Mouse (Mus musculus) kidney, adult 18-20 months (tissue): Measurements from ENCODE around the gene Tacc2.
A peak's percentile ranks its signal among the peaks of the same experiment; 100 is the strongest.

Experiments
- DNase-seq: peaks from one replicate; pipeline ENCODE4 v3.0.0; 2021

Gene Tacc2

DNA sequence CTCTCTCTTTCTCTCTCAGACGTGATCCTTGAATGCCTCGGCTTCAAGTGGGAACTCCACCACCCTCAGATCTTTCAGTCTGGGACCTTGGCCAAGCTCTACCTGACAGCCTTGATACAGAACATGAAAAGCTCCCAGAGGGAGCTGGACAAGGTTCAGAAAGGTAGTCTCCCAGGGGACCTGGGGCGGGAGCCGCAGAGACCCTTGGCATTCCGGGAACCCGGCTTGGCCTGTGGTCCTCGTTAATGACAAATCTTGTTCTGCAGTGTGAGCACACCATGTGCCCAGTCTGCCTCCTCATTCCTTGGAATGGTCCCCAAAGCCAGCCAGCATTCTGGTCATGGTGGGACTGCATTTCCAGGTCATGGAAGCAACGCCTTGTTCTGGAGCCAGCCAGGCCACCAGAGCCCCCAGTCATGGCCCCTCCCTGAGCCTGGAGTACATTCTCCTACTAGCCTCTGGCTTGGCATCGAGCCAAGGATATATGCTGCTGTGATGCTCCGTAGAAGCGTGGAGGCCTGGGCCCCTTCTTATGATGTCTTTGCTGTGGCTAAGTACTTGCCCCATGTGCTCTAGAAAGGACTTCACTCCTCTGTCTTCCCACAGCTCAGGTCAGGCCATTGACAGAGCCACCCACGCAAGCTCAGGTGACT is 208.8 kb downstream of the Tacc2 start:
- peak; percentile 82 for DNase-seq

DNA sequence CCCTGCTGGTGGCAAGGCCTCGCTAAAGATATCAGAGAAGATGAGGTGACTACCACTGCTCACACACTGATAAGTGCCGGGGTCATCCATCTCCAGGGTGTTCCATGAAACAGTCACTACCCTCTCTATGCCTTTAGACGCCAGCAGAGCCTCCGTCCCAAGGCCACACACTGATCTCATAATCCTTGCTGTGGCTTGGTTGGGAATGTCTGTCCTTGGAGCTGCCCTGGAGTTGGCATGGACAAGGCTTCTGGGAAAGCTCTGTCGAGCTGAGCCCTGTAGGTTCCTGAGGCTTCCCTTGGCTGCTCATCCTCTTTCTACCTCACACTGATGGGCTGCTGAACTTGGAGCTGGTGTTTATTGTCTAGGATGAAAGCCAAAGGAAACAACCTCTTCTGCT is 209.5 kb downstream of the Tacc2 start:
- peak; percentile 19 for DNase-seq

DNA sequence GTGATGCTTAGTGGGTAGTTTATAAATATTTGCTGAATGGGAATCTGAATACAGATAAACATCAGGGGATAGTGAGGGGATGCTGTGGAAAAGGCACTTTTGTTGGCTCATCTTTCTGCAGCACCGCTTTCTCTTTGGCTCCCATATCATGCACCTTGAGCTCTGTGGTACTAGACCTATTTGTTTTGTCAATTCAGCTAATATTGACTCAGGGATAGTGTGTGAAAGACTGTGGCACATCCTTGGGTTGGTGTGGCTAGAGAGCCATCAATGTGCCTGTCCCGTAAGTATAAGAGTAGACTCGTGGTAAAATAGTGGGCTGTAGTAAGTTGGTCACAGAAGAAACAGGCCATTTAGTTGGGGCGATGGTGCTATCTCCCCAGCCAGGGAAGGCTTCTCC is 210.3 kb downstream of the Tacc2 start:
- no peak for DNase-seq

DNA sequence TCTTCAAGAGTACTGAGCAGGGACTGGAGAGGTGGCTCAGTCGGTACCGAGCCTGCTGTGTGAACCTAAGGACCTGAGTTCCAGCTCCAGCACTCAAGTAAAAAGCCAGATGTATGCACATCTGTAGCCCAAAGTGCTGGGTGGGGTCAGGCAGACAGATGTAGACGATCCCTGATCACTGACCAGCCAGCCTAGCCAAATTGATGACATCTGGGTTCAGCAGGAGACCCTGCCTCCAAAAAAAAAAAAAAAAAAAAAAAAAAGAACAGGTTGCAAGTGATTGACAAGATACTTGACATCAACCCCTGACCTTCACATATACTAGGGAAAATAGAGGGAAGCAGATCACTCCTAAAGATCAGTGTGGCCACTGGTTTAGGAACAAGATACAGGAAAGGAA is 211.7 kb downstream of the Tacc2 start:
- no peak for DNase-seq

DNA sequence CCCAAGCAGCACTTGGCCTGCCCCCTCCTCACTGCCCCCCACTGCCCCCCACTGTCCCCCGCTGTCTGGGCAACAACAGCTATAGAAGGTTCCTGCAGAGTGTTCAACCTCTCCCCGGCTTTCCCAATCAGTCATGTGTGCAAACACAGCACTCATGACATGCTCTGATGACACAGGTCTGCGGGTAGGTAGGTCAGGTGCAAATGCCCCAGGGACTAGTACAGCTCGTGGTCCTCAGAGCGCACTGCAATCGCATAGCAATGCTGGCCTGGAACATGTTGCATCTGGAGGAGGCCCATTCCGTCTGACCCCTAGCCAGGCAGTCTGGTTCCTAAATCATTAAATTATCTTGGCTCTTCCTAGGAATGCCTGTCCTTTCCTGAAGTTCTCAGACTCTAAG is 212.2 kb downstream of the Tacc2 start:
- DNase-seq, result no peak

DNA sequence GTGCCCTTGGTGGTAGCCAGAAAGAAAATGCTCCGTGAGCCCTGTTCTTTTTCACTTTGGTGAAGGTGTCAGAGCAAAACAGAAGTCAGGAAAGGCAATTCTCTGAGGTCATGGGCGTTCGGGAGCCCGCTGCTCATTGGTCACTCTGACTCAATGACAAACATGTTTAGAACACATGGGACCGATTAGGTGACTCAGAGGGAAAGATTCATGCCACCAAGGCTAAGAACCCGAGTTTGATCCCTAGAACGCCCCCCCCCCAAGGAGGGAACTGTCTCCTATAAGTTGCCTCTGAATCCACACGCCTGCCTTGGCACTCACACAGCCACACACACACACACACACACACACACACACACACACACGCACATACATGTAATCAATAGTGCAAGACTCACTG is 216.4 kb downstream of the Tacc2 start:
- DNase-seq, result no peak

DNA sequence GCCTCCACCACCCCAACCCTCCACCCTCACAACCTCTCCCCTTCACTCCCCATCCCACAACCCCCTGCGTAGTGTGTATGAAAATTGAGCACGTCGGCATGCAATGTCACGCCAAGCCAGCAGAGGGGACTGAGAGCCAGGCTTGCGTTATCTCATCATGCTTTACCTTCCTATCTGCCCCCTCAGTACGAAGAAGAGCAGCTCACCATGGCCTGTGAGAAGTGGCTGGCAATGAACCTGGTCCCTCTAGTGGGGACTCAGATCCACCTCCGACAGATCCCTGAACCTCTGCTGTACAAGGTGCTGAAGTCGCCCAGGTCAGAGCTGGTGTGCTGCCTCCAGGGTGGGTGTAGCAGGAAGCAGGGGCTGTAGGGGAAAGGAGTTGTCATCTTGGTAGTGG is 219.5 kb downstream of the Tacc2 start:
- DNase-seq, result no peak

DNA sequence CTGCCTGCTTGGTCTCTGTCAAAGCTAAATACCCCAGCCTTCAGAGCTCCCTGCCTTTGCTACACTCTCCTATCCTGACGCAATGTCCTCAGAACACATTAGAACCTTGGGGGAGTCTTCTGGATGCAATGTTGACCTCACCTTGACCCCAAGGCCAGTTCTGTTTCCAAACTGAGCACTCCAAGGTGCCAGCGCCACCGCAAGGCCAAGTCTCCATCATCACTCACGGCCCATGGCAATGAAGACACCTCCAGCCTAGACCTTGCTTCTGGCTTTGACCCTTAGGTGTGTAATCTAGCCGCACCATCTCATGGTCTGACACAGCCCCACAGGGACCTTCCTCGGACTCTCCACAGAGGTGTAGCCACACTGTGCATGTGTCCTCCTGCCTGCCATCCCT is 220.3 kb downstream of the Tacc2 start:
- no peak for DNase-seq

DNA sequence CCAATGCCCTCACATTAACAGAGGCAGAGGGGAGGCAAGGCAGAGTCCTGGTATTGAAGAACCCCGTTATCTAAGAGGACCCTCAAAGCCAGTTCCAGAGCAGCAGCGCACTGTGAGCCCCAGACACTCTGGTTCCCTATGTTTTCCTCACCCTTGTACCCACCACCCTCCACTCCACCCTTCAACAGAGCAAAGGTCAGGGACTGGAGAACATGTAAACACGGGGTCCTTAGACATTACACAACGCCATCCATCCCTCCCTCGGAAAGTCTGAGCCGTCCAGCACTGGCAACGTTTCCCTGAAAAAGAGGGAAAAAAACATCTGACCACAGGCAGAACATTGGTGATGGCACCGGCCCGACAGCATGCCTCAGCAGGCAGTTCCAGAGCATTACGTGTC is 222.2 kb downstream of the Tacc2 start:
- peak; percentile 24 for DNase-seq

DNA sequence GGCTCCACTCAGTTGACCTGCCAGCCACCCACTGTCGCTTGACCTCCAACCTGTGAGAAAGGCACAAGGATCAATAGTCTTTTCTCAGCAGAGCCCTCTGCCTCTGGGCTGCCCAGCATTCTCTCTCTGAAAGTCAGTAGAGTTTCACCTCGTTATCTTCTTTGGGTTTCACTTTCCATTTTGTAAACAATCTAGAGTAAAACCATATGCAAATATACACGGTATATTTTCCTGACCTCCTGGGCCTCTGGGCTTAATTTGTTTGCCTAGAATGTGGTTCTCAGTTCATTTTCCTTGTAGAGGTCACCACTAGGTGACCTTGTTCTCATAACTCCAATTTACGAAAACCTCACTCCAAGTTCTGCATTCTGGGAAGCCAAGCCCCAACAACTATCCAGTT is 223.4 kb downstream of the Tacc2 start:
- no peak for DNase-seq

DNA sequence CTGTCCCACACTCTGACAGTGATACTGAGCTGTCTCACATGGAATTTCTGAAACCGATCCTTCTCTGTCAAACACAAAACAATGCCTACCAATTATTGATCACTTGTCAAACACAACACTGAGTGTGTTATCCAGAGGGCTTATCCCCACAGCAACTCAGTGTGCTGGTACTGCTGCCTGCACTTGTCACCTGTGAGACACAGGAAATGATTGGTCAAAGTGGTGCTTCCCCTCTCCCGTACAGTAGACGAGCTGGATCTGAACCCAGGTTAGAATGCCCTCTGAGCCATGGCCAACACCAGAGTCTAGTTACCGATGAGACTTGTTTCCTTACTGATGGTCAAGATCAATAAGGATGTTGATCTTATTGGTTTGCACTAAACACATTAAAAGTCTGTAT is 224.6 kb downstream of the Tacc2 start:
- no peak for DNase-seq

DNA sequence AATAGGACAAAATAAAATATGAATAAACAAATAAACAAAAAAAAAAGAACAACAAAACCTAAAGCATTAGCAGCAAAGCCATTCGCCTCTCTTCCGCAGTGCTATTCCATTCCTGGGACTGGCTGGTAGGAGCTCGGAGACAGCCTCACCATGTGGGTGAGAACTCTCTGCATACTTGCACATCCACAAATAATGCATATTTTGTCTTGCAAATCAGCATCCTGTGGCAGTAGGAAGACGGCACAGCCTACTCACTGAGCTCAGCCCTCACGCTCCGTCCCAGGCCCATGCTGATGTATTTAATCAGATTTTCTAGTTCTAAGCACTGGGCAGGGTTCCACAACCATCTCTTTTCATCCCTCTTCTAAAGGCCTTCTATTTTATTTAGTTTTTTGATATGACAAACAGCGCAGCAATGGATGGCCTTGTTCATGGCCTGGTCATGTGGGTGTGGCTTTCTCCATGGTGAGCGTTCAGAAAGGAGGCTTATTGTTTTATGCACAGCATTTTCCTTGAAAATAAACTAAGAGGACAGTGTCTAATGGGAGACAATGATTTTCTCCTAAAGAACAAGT is 226.1 kb downstream of the Tacc2 start:
- DNase-seq, result no peak

DNA sequence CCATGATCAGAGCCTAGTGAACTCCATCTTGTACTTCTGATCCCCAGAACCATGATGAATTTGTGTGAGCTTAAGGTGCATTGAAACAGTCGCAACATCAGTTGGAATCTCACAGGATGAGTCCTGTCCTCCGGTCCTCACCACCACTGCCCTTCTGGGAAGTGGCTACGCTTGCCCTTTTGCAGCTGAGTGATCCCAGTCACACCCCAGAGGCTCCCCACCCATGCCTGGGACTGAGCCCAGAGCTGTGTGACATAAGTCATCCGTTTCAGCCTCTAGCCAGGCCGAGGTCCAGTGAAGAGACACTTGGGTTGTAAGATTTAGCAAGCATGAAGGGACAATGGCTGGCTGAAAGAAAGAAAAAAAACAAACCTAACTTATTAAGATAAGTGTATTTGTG is 227.8 kb downstream of the Tacc2 start:
- peak; percentile 45 for DNase-seq

DNA sequence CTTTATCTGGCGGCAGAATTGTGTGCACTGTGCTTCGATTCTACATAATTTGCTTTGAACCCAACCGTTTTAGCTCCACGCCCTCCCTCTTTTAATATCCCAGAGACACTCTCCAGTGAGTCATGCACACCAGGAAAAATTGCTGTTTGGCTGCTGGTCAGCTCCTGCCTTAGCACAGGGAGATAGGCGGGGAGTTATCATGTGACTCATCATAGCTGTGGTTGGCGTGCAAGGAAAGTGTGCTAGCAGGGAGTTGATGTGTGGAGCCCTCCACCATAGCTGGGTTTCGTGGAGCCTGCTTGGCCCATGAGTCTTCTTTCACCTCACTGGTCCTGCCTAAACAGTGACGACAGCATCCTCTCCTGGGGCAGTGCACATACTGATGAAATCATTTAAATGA is 230.5 kb downstream of the Tacc2 start:
- DNase-seq, result no peak

DNA sequence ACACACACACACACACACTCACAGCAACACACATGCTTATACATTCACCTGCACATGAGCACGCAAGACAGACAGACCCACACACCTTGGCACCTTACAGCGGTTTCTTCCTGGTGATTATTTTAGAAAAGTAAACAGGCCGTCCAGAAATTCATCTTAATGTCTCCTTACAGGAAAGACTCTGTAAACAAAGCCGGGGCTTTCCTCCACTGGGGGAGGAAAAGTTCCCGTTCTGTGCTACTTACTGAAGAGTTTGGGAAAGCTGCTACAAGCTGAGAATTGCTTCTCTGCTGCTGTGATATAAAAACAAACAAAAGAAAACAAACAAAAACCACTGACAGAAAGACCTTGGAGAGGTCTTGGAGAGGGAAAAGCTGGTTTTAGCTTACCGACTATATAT is 231.5 kb downstream of the Tacc2 start:
- DNase-seq, result no peak

DNA sequence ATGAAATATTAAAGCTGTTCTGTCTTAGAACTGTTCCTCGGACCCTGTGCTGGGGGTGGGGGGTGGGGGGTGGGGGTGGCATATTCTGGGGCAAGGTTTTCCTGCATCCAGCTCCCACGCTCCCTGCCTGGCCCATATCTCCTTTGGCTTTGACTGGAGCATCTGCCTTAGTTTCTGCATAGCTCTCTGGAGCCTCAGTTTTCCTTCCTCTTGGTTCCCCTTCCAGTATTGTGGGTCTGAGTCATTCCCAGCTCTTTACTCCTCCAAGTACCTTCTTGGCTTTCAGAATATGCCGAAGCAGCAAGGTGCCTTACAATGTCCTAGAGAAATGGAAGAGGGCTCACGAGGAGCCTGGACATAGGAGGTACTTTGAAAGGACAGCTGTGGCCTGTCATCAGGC is 233.0 kb downstream of the Tacc2 start:
- DNase-seq, result no peak

DNA sequence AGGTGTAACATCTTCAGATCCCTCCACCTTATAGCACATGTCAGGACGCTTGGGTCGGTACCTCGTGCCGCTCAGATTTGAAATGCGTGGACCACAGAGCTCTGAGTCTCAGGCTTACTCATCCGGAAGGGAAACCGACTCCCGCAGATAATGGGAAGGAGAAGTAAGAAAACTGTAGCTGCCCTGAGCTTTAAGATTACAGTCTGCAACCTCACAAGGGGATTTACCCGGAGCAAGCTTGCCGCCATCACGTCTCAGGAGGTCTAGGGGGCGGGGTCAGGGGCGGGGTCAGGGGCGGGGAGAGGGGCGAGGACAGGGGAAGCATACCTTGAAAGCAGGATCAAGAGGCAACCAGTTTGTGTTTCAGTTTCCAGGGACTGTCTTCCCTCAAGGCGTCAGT is 235.2 kb downstream of the Tacc2 start:
- DNase-seq, result no peak
